Mouse (Mus musculus): ENCODE data around the gene Scamp3. TPM values are rescaled to one million over a fixed set of nuclear protein-coding genes. Genes with fewer than 3 reads are reported as not detected.

Gene Scamp3
- polyA plus RNA-seq, 1 experiment from 2014 or later = 119 TPM

DNA sequence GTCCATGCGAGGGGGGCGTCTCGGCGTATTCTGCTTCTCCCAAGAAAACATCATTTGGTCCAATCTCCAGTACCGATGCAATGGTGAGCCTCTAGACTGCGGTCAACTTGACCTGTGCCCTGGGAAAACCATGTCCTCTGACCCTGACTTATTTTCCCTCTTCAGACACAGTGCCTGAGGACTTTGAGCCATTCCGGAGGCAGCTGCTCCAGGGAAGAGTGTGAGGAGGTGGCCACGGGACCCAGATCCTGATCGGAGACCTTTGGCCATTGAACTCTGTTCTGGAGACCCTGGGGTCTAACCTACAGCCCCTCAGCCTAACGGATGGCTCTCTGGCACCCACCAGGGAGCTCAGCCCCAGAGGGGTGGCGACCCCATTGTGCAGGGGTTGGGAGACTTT lies 49.1 kb downstream of the Scamp3 start:
- peaks cover 35% of the 10 kb centered on the region for H3K36me3 ChIP-seq
- peak overlapping the region; percentile 87 for H3K27ac ChIP-seq
- no peak for DNase-seq (ENCODE audit: low spot score)
- H3K27me3 ChIP-seq (ENCODE audit: low read depth, poor library complexity, severe bottlenecking) = peaks cover 54% of the 10 kb centered on the region
- WGBS = 15% methylated on average over 11 of the region's 11 CpGs
- peaks cover 44% of the 10 kb centered on the region for H3K4me1 ChIP-seq
- peak overlapping the region; percentile 66 for H3K4me3 ChIP-seq
- H3K9me3 ChIP-seq (replicated peaks) = no peaks in the 10 kb centered on the region

DNA sequence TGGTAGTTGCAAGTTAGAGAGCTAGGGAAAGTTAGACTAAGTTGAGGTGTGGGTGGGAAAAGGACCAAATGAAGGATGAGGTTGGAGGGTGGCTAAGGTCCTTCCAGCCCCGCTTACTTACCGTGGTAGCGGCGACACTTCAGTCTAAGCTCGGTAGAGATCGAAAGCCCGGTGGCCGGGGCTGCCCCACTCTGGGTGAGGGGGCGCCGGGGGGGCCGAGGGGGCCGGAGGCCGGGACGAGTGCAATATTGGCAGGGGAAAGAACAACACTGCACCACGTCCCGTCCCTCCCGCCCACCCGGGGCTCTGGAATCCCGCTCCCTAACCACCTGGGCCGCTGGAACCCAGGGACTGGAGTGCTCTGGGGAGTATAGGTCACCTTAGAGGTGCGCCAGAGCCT lies 49.6 kb downstream of the Scamp3 start, which contains the start of gene Mtx1:
TSS of gene Mtx1 (minus strand) at position 189 of the 400 bp plus-strand sequence.
- Histone ChIP-seq H3K9me3 (replicated peaks) (no peaks in the 10 kb centered on the region), H3K4me3 (peak within 1 kb of the TSS; percentile 66), H3K27ac (peak within 1 kb of the TSS; percentile 87), H3K4me1 (peaks cover 45% of the 10 kb centered on the region), H3K27me3 (ENCODE audit: low read depth, poor library complexity, severe bottlenecking) (peaks cover 60% of the 10 kb centered on the region), H3K36me3 (peaks cover 30% of the 10 kb centered on the region)
- under 1% methylated on average over 21 of the region's 21 CpGs for WGBS
- no peak for DNase-seq (ENCODE audit: low spot score)

DNA sequence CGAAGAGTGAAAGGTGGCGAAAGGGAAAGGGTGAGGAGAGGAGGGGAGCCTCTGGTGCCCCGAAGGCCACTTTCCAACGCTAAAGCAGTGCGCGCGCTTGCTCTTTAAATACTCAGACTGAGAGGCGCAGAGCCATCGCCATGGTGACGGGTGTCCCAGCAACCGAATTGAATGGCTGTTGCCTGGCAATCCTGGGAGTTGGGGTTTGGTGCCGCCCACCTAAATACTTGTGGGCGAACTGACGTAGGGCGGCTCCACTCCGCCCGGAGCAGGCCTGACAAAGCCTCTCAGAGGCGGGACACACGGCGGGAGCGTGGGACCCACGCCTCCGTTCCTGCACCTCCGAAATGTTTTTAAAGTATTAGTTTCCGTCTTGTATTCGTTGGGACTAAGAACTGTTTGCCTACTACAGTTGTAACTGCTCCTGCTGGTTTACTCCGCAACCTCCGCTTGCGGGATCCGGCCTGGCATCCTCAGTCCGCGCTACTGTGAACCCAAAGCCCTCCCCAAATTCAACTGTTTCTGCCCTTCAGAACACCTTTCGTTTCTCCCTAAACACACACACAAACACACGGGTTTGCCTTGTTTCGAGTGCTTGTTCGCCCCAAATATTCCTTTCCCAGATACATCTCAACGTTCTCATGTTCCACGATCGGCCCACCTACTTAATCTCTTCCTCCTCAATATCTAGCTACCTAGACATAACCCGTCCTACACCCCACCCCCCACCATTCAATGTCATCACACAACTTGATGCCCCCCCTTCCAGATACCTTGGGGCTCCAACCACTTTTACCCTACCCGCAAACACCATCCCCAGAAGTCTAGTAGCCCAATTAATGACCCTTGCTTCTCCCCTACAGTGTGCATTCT lies 50.3 kb downstream of the Scamp3 start:
- Histone ChIP-seq H3K4me3 (peak overlapping the region; percentile 66), H3K4me1 (peaks cover 50% of the 10 kb centered on the region), H3K9me3 (replicated peaks) (no peaks in the 10 kb centered on the region), H3K27ac (peak overlapping the region; percentile 87), H3K27me3 (ENCODE audit: low read depth, poor library complexity, severe bottlenecking) (peaks cover 61% of the 10 kb centered on the region), H3K36me3 (peaks cover 27% of the 10 kb centered on the region)
- DNase-seq (ENCODE audit: low spot score) = peak; percentile 93
- WGBS = 4% methylated on average over 41 of the region's 41 CpGs

DNA sequence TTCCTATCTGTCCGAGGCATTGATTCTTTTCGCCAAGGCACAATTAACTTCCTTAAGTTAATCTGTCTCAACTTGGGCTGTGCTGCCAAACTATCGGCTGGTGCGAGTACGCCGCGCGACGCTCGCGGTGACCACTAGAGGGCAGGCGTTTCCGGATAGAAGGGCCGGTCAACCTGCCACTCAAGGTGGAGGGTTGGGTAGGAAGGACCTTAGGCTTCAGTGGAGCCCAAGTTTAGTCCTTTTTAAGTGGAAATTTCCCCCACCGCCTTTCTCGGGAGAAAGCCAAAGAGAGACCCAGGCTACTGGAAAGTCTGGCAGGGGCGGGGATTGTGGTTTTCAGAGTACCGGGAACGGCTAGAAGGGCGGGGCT lies 50.9 kb downstream of the Scamp3 start:
- H3K4me3 ChIP-seq = peak overlapping the region; percentile 66
- peak; percentile 95 for DNase-seq (ENCODE audit: low spot score)
- H3K4me1 ChIP-seq = peaks cover 50% of the 10 kb centered on the region
- H3K36me3 ChIP-seq = peaks cover 23% of the 10 kb centered on the region
- peak overlapping the region; percentile 87 for H3K27ac ChIP-seq
- H3K27me3 ChIP-seq (ENCODE audit: low read depth, poor library complexity, severe bottlenecking) = peaks cover 66% of the 10 kb centered on the region
- no peaks in the 10 kb centered on the region for H3K9me3 ChIP-seq (replicated peaks)
- WGBS = 0% methylated on average over 20 of the region's 20 CpGs

DNA sequence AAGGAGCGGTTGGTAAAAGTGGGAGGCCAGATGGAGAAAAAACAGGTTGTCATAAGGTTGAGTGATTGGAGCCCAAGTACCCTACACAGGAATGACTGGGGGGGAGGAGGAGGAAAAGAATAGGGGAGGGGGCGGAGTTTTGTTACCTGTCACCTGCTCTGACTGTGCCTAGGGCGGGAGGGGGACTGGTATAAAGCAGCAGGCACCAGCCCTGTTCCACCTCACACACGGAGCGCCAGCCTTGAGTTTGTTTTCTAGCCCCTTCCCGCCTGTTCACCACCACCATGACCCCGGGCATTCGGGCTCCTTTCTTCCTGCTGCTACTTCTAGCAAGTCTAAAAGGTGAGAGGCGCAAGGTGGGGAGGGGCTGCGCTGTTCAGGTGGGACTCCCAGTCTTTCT lies 51.6 kb downstream of the Scamp3 start, which contains the start of gene Muc1:
TSS of gene Muc1 (plus strand) at position 222 of the 400 bp plus-strand sequence.
- peaks cover 50% of the 10 kb centered on the region for H3K4me1 ChIP-seq

DNA sequence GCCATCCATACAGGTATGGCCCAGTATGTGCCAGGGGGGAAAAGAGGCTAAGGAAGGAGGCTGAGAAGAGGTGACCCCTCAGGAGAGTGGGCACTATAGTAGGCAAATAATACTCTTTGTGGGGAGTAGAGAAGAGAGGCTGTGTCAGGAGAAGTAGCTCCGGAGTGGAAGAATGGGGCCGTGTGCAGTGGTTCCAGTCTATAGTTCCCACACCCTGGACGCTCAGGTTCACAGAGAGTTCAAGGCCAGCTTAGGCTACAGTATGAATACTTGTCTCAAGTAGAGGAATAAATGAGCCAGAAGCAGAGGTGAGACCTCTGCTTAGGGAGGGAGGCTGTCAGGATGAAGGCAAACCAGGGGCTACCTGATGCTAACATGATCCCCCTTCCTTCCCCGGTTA lies 52.0 kb downstream of the Scamp3 start:
- no peak for DNase-seq (ENCODE audit: low spot score)
- 61% methylated on average over 4 of the region's 4 CpGs for WGBS
- Histone ChIP-seq H3K9me3 (replicated peaks) (no peaks in the 10 kb centered on the region), H3K4me3 (no peak overlapping the region), H3K27me3 (ENCODE audit: low read depth, poor library complexity, severe bottlenecking) (peaks cover 66% of the 10 kb centered on the region), H3K27ac (no peak overlapping the region), H3K4me1 (peaks cover 50% of the 10 kb centered on the region), H3K36me3 (peaks cover 12% of the 10 kb centered on the region)

More for the DNA sequence above, 51.6 kb downstream of the Scamp3 start, which contains the start of gene Muc1:
- Histone ChIP-seq H3K9me3 (replicated peaks) (no peaks in the 10 kb centered on the region), H3K4me3 (peak within 1 kb of the TSS; percentile 66), H3K36me3 (peaks cover 16% of the 10 kb centered on the region), H3K27me3 (ENCODE audit: low read depth, poor library complexity, severe bottlenecking) (peaks cover 66% of the 10 kb centered on the region), H3K27ac (peak within 1 kb of the TSS; percentile 87)
- 16% methylated on average over 10 of the region's 10 CpGs for WGBS
- DNase-seq (ENCODE audit: low spot score) = no peak

DNA sequence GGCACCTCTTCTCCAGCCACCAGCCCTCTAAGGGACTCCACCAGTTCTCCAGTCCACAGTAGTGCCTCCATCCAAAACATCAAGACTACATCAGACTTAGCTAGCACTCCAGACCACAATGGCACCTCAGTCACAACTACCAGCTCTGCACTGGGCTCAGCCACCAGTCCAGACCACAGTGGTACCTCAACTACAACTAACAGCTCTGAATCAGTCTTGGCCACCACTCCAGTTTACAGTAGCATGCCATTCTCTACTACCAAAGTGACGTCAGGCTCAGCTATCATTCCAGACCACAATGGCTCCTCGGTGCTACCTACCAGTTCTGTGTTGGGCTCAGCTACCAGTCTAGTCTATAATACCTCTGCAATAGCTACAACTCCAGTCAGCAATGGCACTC lies 53.3 kb downstream of the Scamp3 start:
- H3K9me3 ChIP-seq (replicated peaks) = no peaks in the 10 kb centered on the region
- H3K36me3 ChIP-seq = peaks cover 7% of the 10 kb centered on the region
- 94% methylated on average over 2 of the region's 2 CpGs for whole genome bisulfite sequencing
- H3K27me3 ChIP-seq (ENCODE audit: low read depth, poor library complexity, severe bottlenecking) = peaks cover 61% of the 10 kb centered on the region
- peaks cover 41% of the 10 kb centered on the region for H3K4me1 ChIP-seq
- H3K4me3 ChIP-seq = no peak overlapping the region
- DNase-seq (ENCODE audit: low spot score) = no peak
- H3K27ac ChIP-seq = no peak overlapping the region

DNA sequence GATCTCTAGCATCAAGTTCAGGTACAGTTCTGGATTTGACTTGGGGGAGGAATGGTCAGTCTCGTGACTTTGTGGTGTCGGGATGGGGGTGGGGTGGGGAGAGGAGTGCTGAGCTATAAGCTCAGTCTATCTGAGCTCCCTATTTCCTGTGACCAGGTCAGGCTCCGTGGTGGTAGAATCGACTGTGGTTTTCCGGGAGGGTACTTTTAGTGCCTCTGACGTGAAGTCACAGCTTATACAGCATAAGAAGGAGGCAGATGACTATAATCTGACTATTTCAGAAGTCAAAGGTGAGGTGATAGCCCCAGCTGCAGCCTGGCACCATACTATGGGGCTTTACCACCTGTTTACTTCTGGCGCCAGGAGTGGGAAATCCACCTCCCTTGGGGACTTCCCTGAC lies 54.1 kb downstream of the Scamp3 start:
- 76% methylated on average over 7 of the region's 7 CpGs for WGBS
- H3K27me3 ChIP-seq (ENCODE audit: low read depth, poor library complexity, severe bottlenecking) = peaks cover 58% of the 10 kb centered on the region

DNA sequence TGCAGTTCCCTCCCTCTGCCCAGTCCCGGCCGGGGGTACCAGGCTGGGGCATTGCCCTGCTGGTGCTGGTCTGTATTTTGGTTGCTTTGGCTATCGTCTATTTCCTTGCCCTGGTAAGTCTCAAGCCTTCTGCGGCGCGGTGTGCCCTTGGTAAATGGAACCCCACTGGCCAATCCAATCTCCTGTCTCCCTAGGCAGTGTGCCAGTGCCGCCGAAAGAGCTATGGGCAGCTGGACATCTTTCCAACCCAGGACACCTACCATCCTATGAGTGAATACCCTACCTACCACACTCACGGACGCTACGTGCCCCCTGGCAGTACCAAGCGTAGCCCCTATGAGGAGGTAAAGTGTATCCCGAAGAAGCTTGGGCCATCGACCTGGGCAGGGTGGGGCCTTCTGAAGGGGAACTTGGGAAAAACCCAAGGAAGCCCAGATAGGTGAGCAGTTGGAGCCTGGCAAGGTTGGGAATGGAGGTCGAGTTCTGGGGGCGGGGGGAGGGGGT lies 54.6 kb downstream of the Scamp3 start:
- Histone ChIP-seq H3K27me3 (ENCODE audit: low read depth, poor library complexity, severe bottlenecking) (peaks cover 57% of the 10 kb centered on the region), H3K4me3 (no peak overlapping the region), H3K4me1 (peaks cover 31% of the 10 kb centered on the region), H3K36me3 (peaks cover 16% of the 10 kb centered on the region), H3K9me3 (replicated peaks) (no peaks in the 10 kb centered on the region), H3K27ac (no peak overlapping the region)
- DNase-seq (ENCODE audit: low spot score) = no peak
- 75% methylated on average over 16 of the region's 16 CpGs for WGBS

More for the DNA sequence above, 54.1 kb downstream of the Scamp3 start:
- Histone ChIP-seq H3K9me3 (replicated peaks) (no peaks in the 10 kb centered on the region), H3K4me1 (peaks cover 36% of the 10 kb centered on the region), H3K36me3 (peaks cover 11% of the 10 kb centered on the region), H3K27ac (no peak overlapping the region), H3K4me3 (no peak overlapping the region)
- DNase-seq (ENCODE audit: low spot score) = no peak

MicroRNAs encoded within 50 kb of the gene (microRNA counts, 519-probe panel; counts per million panel counts)
- 684 counts per million, percentile 72 among the panel's probes with 10 or more counts for microRNA mmu-miR-92b

Small RNAs within 50 kb of the gene (microRNA-seq; reads per million reads assigned to microRNA genes)
- gene Mir92b = 540 reads per million, percentile 67 among the genes with 10 or more reads in this experiment

Other genes starting within 250 kb of the Scamp3 start
- gene Ash1l, start 226.9 kb upstream of the Scamp3 start, polyA plus RNA-seq (2016; fragmentation: Nextera tagmentation; extraction: Ambion mirVana) = 13.4 and 17.3 TPM in 2 replicates
- 160 and 173 TPM in 2 replicates for gene Dap3, start 226.3 kb upstream of the Scamp3 start, polyA plus RNA-seq (2016; fragmentation: Nextera tagmentation; extraction: Ambion mirVana)
- 9.4 and 13.3 TPM in 2 replicates for gene Rusc1, start 84.2 kb upstream of the Scamp3 start, polyA plus RNA-seq (2016; fragmentation: Nextera tagmentation; extraction: Ambion mirVana)
- gene Gm43738, start 76.4 kb upstream of the Scamp3 start, polyA plus RNA-seq (2016; fragmentation: Nextera tagmentation; extraction: Ambion mirVana) = 0.09 TPM in 1 of 2 replicates, not detected in the other
- 361 and 405 TPM in 2 replicates for gene Fdps, start 75.5 kb upstream of the Scamp3 start, polyA plus RNA-seq (2016; fragmentation: Nextera tagmentation; extraction: Ambion mirVana)
- 3.6 and 4.4 TPM in 2 replicates for gene Pklr, start 41.3 kb upstream of the Scamp3 start, polyA plus RNA-seq (2016; fragmentation: Nextera tagmentation; extraction: Ambion mirVana)
- 1.3 and 1.6 TPM in 2 replicates for gene Hcn3, start 17.3 kb upstream of the Scamp3 start, polyA plus RNA-seq (2016; fragmentation: Nextera tagmentation; extraction: Ambion mirVana)
- gene Clk2, start 12.7 kb upstream of the Scamp3 start, polyA plus RNA-seq (2016; fragmentation: Nextera tagmentation; extraction: Ambion mirVana) = 40.1 and 44.8 TPM in 2 replicates
- 32.2 and 35.0 TPM in 2 replicates for gene Fam189b, start 5.7 kb downstream of the Scamp3 start, polyA plus RNA-seq (2016; fragmentation: Nextera tagmentation; extraction: Ambion mirVana)
- gene Gba, start 25.5 kb downstream of the Scamp3 start, polyA plus RNA-seq (2016; fragmentation: Nextera tagmentation; extraction: Ambion mirVana) = 34.8 and 34.9 TPM in 2 replicates
- 12.2 and 26.8 TPM in 2 replicates for gene Thbs3, start 37.7 kb downstream of the Scamp3 start, polyA plus RNA-seq (2016; fragmentation: Nextera tagmentation; extraction: Ambion mirVana)
- gene Mtx1, start 49.6 kb downstream of the Scamp3 start, polyA plus RNA-seq (2016; fragmentation: Nextera tagmentation; extraction: Ambion mirVana) = 250 and 265 TPM in 2 replicates
- gene Muc1, start 51.6 kb downstream of the Scamp3 start, polyA plus RNA-seq (2016; fragmentation: Nextera tagmentation; extraction: Ambion mirVana) = 0.24 and 0.74 TPM in 2 replicates
- 272 and 282 TPM in 2 replicates for gene Krtcap2, start 68.5 kb downstream of the Scamp3 start, polyA plus RNA-seq (2016; fragmentation: Nextera tagmentation; extraction: Ambion mirVana)
- gene Trim46, start 68.8 kb downstream of the Scamp3 start, polyA plus RNA-seq (2016; fragmentation: Nextera tagmentation; extraction: Ambion mirVana) = 3.4 and 6.1 TPM in 2 replicates
- 82.5 and 84.0 TPM in 2 replicates for gene Dpm3, start 81.9 kb downstream of the Scamp3 start, polyA plus RNA-seq (2016; fragmentation: Nextera tagmentation; extraction: Ambion mirVana)
- gene Slc50a1, start 93.1 kb downstream of the Scamp3 start, polyA plus RNA-seq (2016; fragmentation: Nextera tagmentation; extraction: Ambion mirVana) = 33.2 and 41.3 TPM in 2 replicates
- 29.8 and 36.8 TPM in 2 replicates for gene Efna1, start 103.7 kb downstream of the Scamp3 start, polyA plus RNA-seq (2016; fragmentation: Nextera tagmentation; extraction: Ambion mirVana)
- 13.2 and 18.4 TPM in 2 replicates for gene Efna3, start 145.5 kb downstream of the Scamp3 start, polyA plus RNA-seq (2016; fragmentation: Nextera tagmentation; extraction: Ambion mirVana)
- 47.4 and 53.4 TPM in 2 replicates for gene Efna4, start 160.6 kb downstream of the Scamp3 start, polyA plus RNA-seq (2016; fragmentation: Nextera tagmentation; extraction: Ambion mirVana)
- 29.4 TPM in 2 replicates for gene Adam15, start 172.5 kb downstream of the Scamp3 start, polyA plus RNA-seq (2016; fragmentation: Nextera tagmentation; extraction: Ambion mirVana)
- gene Dcst2, start 184.5 kb downstream of the Scamp3 start, polyA plus RNA-seq (2016; fragmentation: Nextera tagmentation; extraction: Ambion mirVana) = 0.24 TPM in 1 of 2 replicates, not detected in the other
- 0.25 and 0.30 TPM in 2 replicates for gene Dcst1, start 187.8 kb downstream of the Scamp3 start, polyA plus RNA-seq (2016; fragmentation: Nextera tagmentation; extraction: Ambion mirVana)
- 0.38 and 0.49 TPM in 2 replicates for gene Zbtb7b, start 217.3 kb downstream of the Scamp3 start, polyA plus RNA-seq (2016; fragmentation: Nextera tagmentation; extraction: Ambion mirVana)
- 0.26 TPM in 1 of 2 replicates, not detected in the other for gene Lenep, start 225.3 kb downstream of the Scamp3 start, polyA plus RNA-seq (2016; fragmentation: Nextera tagmentation; extraction: Ambion mirVana)
- 22.2 and 26.1 TPM in 2 replicates for gene Flad1, start 234.4 kb downstream of the Scamp3 start, polyA plus RNA-seq (2016; fragmentation: Nextera tagmentation; extraction: Ambion mirVana)
- gene Cks1b, start 240.9 kb downstream of the Scamp3 start, polyA plus RNA-seq (2016; fragmentation: Nextera tagmentation; extraction: Ambion mirVana) = 898 and 922 TPM in 2 replicates
- gene Shc1, start 241.0 kb downstream of the Scamp3 start, polyA plus RNA-seq (2016; fragmentation: Nextera tagmentation; extraction: Ambion mirVana) = 82.6 and 96.2 TPM in 2 replicates

Data from limb, embryonic 10.5 days (tissue).